Mouse (Mus musculus) adrenal gland, adult (tissue): Measurements from ENCODE around the gene Ccdc86.

Source experiments
- DNase-seq, 2 experiments: peaks; one replicate each; pipeline ENCODE4 v3.0.0; 2022 to 2023; ENCODE audit warnings: low spot score in 1 of 2; ENCODE audit not compliant: inconsistent age in 2 of 2

The Ccdc86 gene

GRCm38 (mm10) chr19:10952021-10952939 is 3.2 kb upstream of the Ccdc86 start:
- DNase-seq: peak; percentile 10 to 68

GRCm38 (mm10) chr19:10949558-10949957 is 492 bp upstream of the Ccdc86 start:
- peak in 1 of 2 experiments; percentile 7 for DNase-seq

- peak; percentile 34 to 68 for DNase-seq
Measured at GRCm38 (mm10) chr19:10948416-10948815, 650 bp downstream of the Ccdc86 start.

- no peak for DNase-seq
Measured at GRCm38 (mm10) chr19:10947219-10947618, 1.8 kb downstream of the Ccdc86 start.

GRCm38 (mm10) chr19:10946506-10946905 is 2.6 kb downstream of the Ccdc86 start:
- DNase-seq: no peak

- DNase-seq: no peak
Measured at GRCm38 (mm10) chr19:10943955-10944354, 5.1 kb downstream of the Ccdc86 start.

GRCm38 (mm10) chr19:10940801-10941457 is 8.1 kb downstream of the Ccdc86 start:
- DNase-seq: peak in 1 of 2 experiments; percentile 36

GRCm38 (mm10) chr19:10940097-10940800 is 8.8 kb downstream of the Ccdc86 start:
- peak; percentile 75 to 89 for DNase-seq

GRCm38 (mm10) chr19:10938771-10939170 is 10.3 kb downstream of the Ccdc86 start:
- no peak for DNase-seq

- no peak for DNase-seq
Measured at GRCm38 (mm10) chr19:10937110-10937563, 11.9 kb downstream of the Ccdc86 start, which contains the start of gene Ptgdr2. Gene Ptgdr2, plus strand, starts transcription at chr19:10937160.

- DNase-seq: no peak
Measured at GRCm38 (mm10) chr19:10936077-10936476, 13.0 kb downstream of the Ccdc86 start.

- no peak for DNase-seq
Measured at GRCm38 (mm10) chr19:10935029-10935428, 14.0 kb downstream of the Ccdc86 start.

GRCm38 (mm10) chr19:10930641-10931040 is 18.4 kb downstream of the Ccdc86 start:
- DNase-seq: no peak

GRCm38 (mm10) chr19:10926666-10927065 is 22.4 kb downstream of the Ccdc86 start:
- no peak for DNase-seq

GRCm38 (mm10) chr19:10926123-10926621 is 22.9 kb downstream of the Ccdc86 start:
- DNase-seq: no peak

- peak in 1 of 2 experiments; percentile 69 for DNase-seq
Measured at GRCm38 (mm10) chr19:10924220-10924619, 24.8 kb downstream of the Ccdc86 start.

GRCm38 (mm10) chr19:10921058-10921457 is 28.0 kb downstream of the Ccdc86 start:
- DNase-seq: peak in 1 of 2 experiments; percentile 55

- no peak for DNase-seq
Measured at GRCm38 (mm10) chr19:10920532-10920931, 28.5 kb downstream of the Ccdc86 start, which contains the start of gene Zp1. Gene Zp1, minus strand, starts transcription at chr19:10920632.

- DNase-seq: no peak
Measured at GRCm38 (mm10) chr19:10918321-10918991, 30.6 kb downstream of the Ccdc86 start.

- DNase-seq: no peak
Measured at GRCm38 (mm10) chr19:10916506-10916905, 32.6 kb downstream of the Ccdc86 start.
